Mouse (Mus musculus) CH12.LX (cell line): Measurements from ENCODE around the gene Gm21304.
"Not testable (repeated sequence)": the region's sequence is repeated elsewhere in the genome, so short reads cannot be mapped to it uniquely, and the experiment has no call there.

Experiments
- CHD2 ChIP-seq: IDR thresholded peaks from 2 replicates; pipeline ENCODE4 v1.6.1; 2011; ENCODE audit warnings: low read length, improper control_type of control experiment
- CTCF ChIP-seq, 2 experiments: IDR thresholded peaks in 1 of 2; conservative IDR thresholded peaks in 1 of 2; 2 replicates each; pipeline ENCODE4 v1.5.1; 2011 to 2012; ENCODE audit warnings: low read depth in 2 of 2, low read length in 2 of 2, improper control_type of control experiment in 1 of 2, inconsistent platforms in 1 of 2, mild to moderate bottlenecking in 1 of 2, moderate library complexity in 1 of 2
- E2F4 ChIP-seq: IDR thresholded peaks from 2 replicates; pipeline ENCODE4 v1.6.1; 2011; ENCODE audit warnings: low read depth, low read length, improper control_type of control experiment; ENCODE audit not compliant: insufficient replicate concordance
- EP300 ChIP-seq: IDR thresholded peaks from 2 replicates; pipeline ENCODE4 v1.6.1; 2011; ENCODE audit warnings: low read length, improper control_type of control experiment
- JUND ChIP-seq: conservative IDR thresholded peaks from 2 replicates; pipeline ENCODE4 v1.6.1; 2011; ENCODE audit warnings: low read depth, low read length, improper control_type of control experiment
- MAX ChIP-seq: IDR thresholded peaks from 2 replicates; pipeline ENCODE4 v1.6.1; 2011; ENCODE audit warnings: low read length, improper control_type of control experiment
- POLR2A ChIP-seq: IDR thresholded peaks from 2 replicates; pipeline ENCODE4 v1.6.1; 2011; ENCODE audit warnings: low read depth, mild to moderate bottlenecking, improper control_type of control experiment, low read length
- RAD21 ChIP-seq: IDR thresholded peaks from 2 replicates; pipeline ENCODE4 v1.6.1; 2011; ENCODE audit warnings: low read depth, mild to moderate bottlenecking, low read length, improper control_type of control experiment, moderate library complexity
- RCOR1 ChIP-seq: conservative IDR thresholded peaks from 2 replicates; pipeline ENCODE4 v1.6.1; 2012; ENCODE audit warnings: low read depth, mild to moderate bottlenecking, inconsistent platforms, low read length, improper control_type of control experiment
- SIN3A ChIP-seq: IDR thresholded peaks from 2 replicates; pipeline ENCODE4 v1.6.1; 2012; ENCODE audit warnings: low read length, improper control_type of control experiment, inconsistent platforms
- TBP ChIP-seq: conservative IDR thresholded peaks from 2 replicates; pipeline ENCODE4 v1.6.1; 2011; ENCODE audit warnings: low read depth, low read length, improper control_type of control experiment
- USF1 ChIP-seq: IDR thresholded peaks from 2 replicates; pipeline ENCODE4 v1.6.1; 2014; ENCODE audit warnings: low read depth, mild to moderate bottlenecking, inconsistent platforms, low read length, improper control_type of control experiment
- ZMIZ1 ChIP-seq: IDR thresholded peaks from 2 replicates; pipeline ENCODE4 v1.6.1; 2012; ENCODE audit warnings: low read depth, mild to moderate bottlenecking, inconsistent platforms, low read length, improper control_type of control experiment
- ZNF384 ChIP-seq: IDR thresholded peaks from 2 replicates; pipeline ENCODE4 v1.6.1; 2012; ENCODE audit warnings: low read depth, low read length, improper control_type of control experiment, inconsistent platforms

GRCm38 (mm10) chr10:104168215-104168614 lies at the start of gene Gm21304:
- TF ChIP-seq CTCF (conservative IDR thresholded peaks at IDR 0.05 in 1 of 2, IDR thresholded peaks at IDR 0.05 in 1 of 2; ENCODE audit: low read depth in 2 of 2, low read length in 2 of 2); ZNF384; TBP; RCOR1; CHD2; POLR2A; EP300; SIN3A; JUND; E2F4; MAX; RAD21; USF1; ZMIZ1: not testable (repeated sequence)
